Mouse (Mus musculus) spleen, adult 2 months (tissue): Measurements from ENCODE around the gene Cradd. TPM values are rescaled to one million over a fixed set of nuclear protein-coding genes. Genes with fewer than 3 reads are reported as not detected.

Experiments used
- DNase-seq, 2 experiments: peaks; one replicate each; pipeline versions ENCODE4 v3.0.0 to v3.0.0-alpha.2; 2012 to 2021; ENCODE audit warnings: low spot score in 2 of 2, low read depth in 1 of 2
- H3K27ac ChIP-seq: fragments of 200-500 bp; 2 replicates; pipeline ENCODE4 v1.5.1; 2012; ENCODE audit warnings: low read length, inconsistent platforms; ENCODE audit not compliant: insufficient read depth
- H3K27me3 ChIP-seq: fragments of 200-500 bp; 2 replicates; pipeline ENCODE4 v1.6.1; 2012; ENCODE audit warnings: mild to moderate bottlenecking, moderate library complexity, low read length, inconsistent platforms; ENCODE audit not compliant: control insufficient read depth, insufficient read depth
- H3K36me3 ChIP-seq: fragments of 200-500 bp; 2 replicates; pipeline ENCODE4 v1.6.1; 2012; ENCODE audit warnings: mild to moderate bottlenecking, low read length, inconsistent platforms; ENCODE audit not compliant: control insufficient read depth, insufficient read depth
- H3K4me1 ChIP-seq: fragments of 200-500 bp; 2 replicates; pipeline ENCODE4 v1.6.1; 2011; ENCODE audit warnings: inconsistent platforms; ENCODE audit not compliant: control insufficient read depth, insufficient read depth, insufficient read length
- H3K4me3 ChIP-seq: fragments of 200-500 bp; 2 replicates; pipeline ENCODE4 v1.5.1; 2011; ENCODE audit warnings: mild to moderate bottlenecking, inconsistent platforms; ENCODE audit not compliant: insufficient read depth, insufficient read length; ENCODE audit errors: extremely low read depth
- CTCF ChIP-seq: fragments of 200-500 bp; IDR thresholded peaks from 2 replicates; pipeline ENCODE4 v1.5.1; 2011; ENCODE audit warnings: mild to moderate bottlenecking, inconsistent platforms; ENCODE audit not compliant: insufficient read depth, insufficient read length, insufficient replicate concordance; ENCODE audit errors: extremely low read depth
- POLR2A ChIP-seq: fragments of 200-500 bp; IDR thresholded peaks from 2 replicates; pipeline ENCODE4 v1.6.1; 2011; ENCODE audit warnings: low read depth, low read length, inconsistent platforms
- WGBS: fragments of 180-500 bp; shearing (Covaris S2); methylation state at CpG from one replicate; pipeline ENCODE4 v1.1.7; 2018; 5-methylcytosine and 5-hydroxymethylcytosine counted together
- polyA plus RNA-seq: library from polyadenylated mRNA; depleted of rRNA; stranded (reverse); fragments of >200 nt; gene quantifications from 2 replicates; pipeline ENCODE4 v1.2.3, GENCODE M21; 2012

Cradd gene
- polyA plus RNA-seq, 1 experiment = 8.2 TPM

GRCm38 (mm10) chr10:95319001-95319400 is 4.9 kb downstream of the Cradd start:
- TF ChIP-seq CTCF (no peak), POLR2A (no peak)

GRCm38 (mm10) chr10:95318392-95318708 is 5.6 kb downstream of the Cradd start:
- Histone ChIP-seq H3K36me3 (peaks cover 2% of the 10 kb centered on the region; the same call in 1 of the 2 replicates), H3K27me3 (no peaks in the 10 kb centered on the region), H3K4me1 (peaks cover 8% of the 10 kb centered on the region; the same call in 1 of the 2 replicates), H3K4me3 (no peak overlapping the region), H3K27ac (no peak overlapping the region)
- no peak for TF ChIP-seq POLR2A
- no peak for TF ChIP-seq CTCF
- 92% methylated on average over 7 of the region's 7 CpGs for WGBS
- DNase-seq = no peak

More at GRCm38 (mm10) chr10:95319001-95319400, 4.9 kb downstream of the Cradd start:
- no peak overlapping the region for H3K27ac ChIP-seq
- DNase-seq = no peak
- H3K4me3 ChIP-seq = no peak overlapping the region
- H3K4me1 ChIP-seq = peaks cover 7% of the 10 kb centered on the region; the same call in 1 of the 2 replicates
- peaks cover 2% of the 10 kb centered on the region; the same call in 1 of the 2 replicates for H3K36me3 ChIP-seq
- no peaks in the 10 kb centered on the region for H3K27me3 ChIP-seq
- 73% methylated on average over 13 of the region's 13 CpGs for WGBS

GRCm38 (mm10) chr10:95317581-95318391 is 6.1 kb downstream of the Cradd start:
- H3K27ac ChIP-seq = no peak overlapping the region
- WGBS = 92% methylated on average over 21 of the region's 21 CpGs
- no peak for TF ChIP-seq CTCF
- TF ChIP-seq POLR2A = no peak
- no peak overlapping the region for H3K4me3 ChIP-seq
- no peaks in the 10 kb centered on the region for H3K27me3 ChIP-seq
- peaks cover 9% of the 10 kb centered on the region; the same call in 1 of the 2 replicates for H3K4me1 ChIP-seq
- DNase-seq = no peak
- H3K36me3 ChIP-seq = peaks cover 2% of the 10 kb centered on the region; the same call in 1 of the 2 replicates

- no peak for DNase-seq
- H3K4me3 ChIP-seq = no peak overlapping the region
- H3K36me3 ChIP-seq = peaks cover 2% of the 10 kb centered on the region; the same call in 1 of the 2 replicates
- 96% methylated on average over 14 of the region's 14 CpGs for WGBS
- H3K27ac ChIP-seq = no peak overlapping the region
- H3K27me3 ChIP-seq = no peaks in the 10 kb centered on the region
- H3K4me1 ChIP-seq = peaks cover 7% of the 10 kb centered on the region; the same call in 1 of the 2 replicates
- TF ChIP-seq CTCF (no peak), POLR2A (no peak)
These were observed 6.8 kb downstream of the Cradd start for GRCm38 (mm10) chr10:95317091-95317490.

GRCm38 (mm10) chr10:95316675-95317074 is 7.3 kb downstream of the Cradd start:
- H3K4me1 ChIP-seq = peaks cover 7% of the 10 kb centered on the region; the same call in 1 of the 2 replicates
- H3K27me3 ChIP-seq = no peaks in the 10 kb centered on the region
- TF ChIP-seq POLR2A (no peak), CTCF (no peak)
- WGBS = 89% methylated on average over 9 of the region's 9 CpGs
- peaks cover 2% of the 10 kb centered on the region; the same call in 1 of the 2 replicates for H3K36me3 ChIP-seq
- DNase-seq = no peak
- no peak overlapping the region for H3K27ac ChIP-seq
- H3K4me3 ChIP-seq = no peak overlapping the region

GRCm38 (mm10) chr10:95315801-95316474 is 8.0 kb downstream of the Cradd start:
- Histone ChIP-seq H3K27me3 (no peaks in the 10 kb centered on the region), H3K36me3 (peaks cover 2% of the 10 kb centered on the region; the same call in 1 of the 2 replicates), H3K4me1 (peaks cover 7% of the 10 kb centered on the region; the same call in 1 of the 2 replicates), H3K27ac (no peak overlapping the region), H3K4me3 (no peak overlapping the region)
- 93% methylated on average over 19 of the region's 19 CpGs for WGBS
- TF ChIP-seq CTCF (no peak), POLR2A (no peak)
- no peak for DNase-seq
